Mouse (Mus musculus) neural tube, embryonic 12.5 days (tissue): Measurements from ENCODE around the gene Teddm1a. TPM values are rescaled to one million over a fixed set of nuclear protein-coding genes. Genes with fewer than 3 reads are reported as not detected.

Experiments used
- ATAC-seq: fragments of 200-750 bp; cut with Nextera tagmentation; 2 replicates; pipeline ENCODE4 v1.8.0; 2017; ENCODE audit warnings: low read depth, mild to moderate bottlenecking, moderate TSS enrichment, moderate library complexity; ENCODE audit not compliant: low FRiP score
- H3K27ac ChIP-seq: fragments of 300-500 bp; sonication (generic); 2 replicates; pipeline ENCODE4 v1.5.1; 2016
- H3K27me3 ChIP-seq: fragments of 300-500 bp; sonication (generic); replicated peaks from 2 replicates; pipeline ENCODE4 v1.6.1; 2016; ENCODE audit warnings: mild to moderate bottlenecking
- H3K36me3 ChIP-seq: fragments of 300-500 bp; sonication (generic); 2 replicates; pipeline ENCODE4 v1.6.1; 2016; ENCODE audit warnings: mild to moderate bottlenecking
- H3K4me1 ChIP-seq: fragments of 300-500 bp; sonication (generic); 2 replicates; pipeline ENCODE4 v1.6.1; 2016
- H3K4me2 ChIP-seq: fragments of 300-500 bp; sonication (generic); replicated peaks from 2 replicates; pipeline ENCODE4 v1.6.1; 2016; ENCODE audit warnings: mild to moderate bottlenecking
- H3K4me3 ChIP-seq: fragments of 300-500 bp; sonication (generic); 2 replicates; pipeline ENCODE4 v1.5.1; 2016
- H3K9ac ChIP-seq: fragments of 300-500 bp; sonication (generic); 2 replicates; pipeline ENCODE4 v1.6.1; 2016; ENCODE audit warnings: mild to moderate bottlenecking
- H3K9me3 ChIP-seq: fragments of 300-500 bp; sonication (generic); 2 replicates; pipeline ENCODE4 v1.6.1; 2016; ENCODE audit warnings: mild to moderate bottlenecking
- WGBS: fragments of 180-500 bp; shearing (Covaris S2); methylation state at CpG from one replicate; pipeline ENCODE4 v1.1.7; 2016; 5-methylcytosine and 5-hydroxymethylcytosine counted together
- polyA plus RNA-seq: library from polyadenylated mRNA; unstranded; fragments of >200 nt; fragmentation: Nextera tagmentation; extraction: Ambion mirVana; gene quantifications from 2 replicates; pipeline ENCODE4 v1.2.1, GENCODE M21; 2016

Gene Teddm1a
- polyA plus RNA-seq, 1 experiment from 2014 or later: not detected

- no peaks in the 10 kb centered on the region for H3K9me3 ChIP-seq
- H3K4me1 ChIP-seq: 0 out of 2 replicates have a peak, but pooled peaks cover 3% of the 10 kb centered on the region
- WGBS: 63% methylated on average over 8 of the region's 8 CpGs
- no peak overlapping the region for H3K4me2 ChIP-seq
- ATAC-seq: no peak
- H3K27ac ChIP-seq: no peak overlapping the region
- no peaks in the 10 kb centered on the region for H3K36me3 ChIP-seq
- no peaks in the 10 kb centered on the region for H3K27me3 ChIP-seq
- H3K4me3 ChIP-seq: no peak overlapping the region
- H3K9ac ChIP-seq: no peak overlapping the region
These were observed 2.8 kb downstream of the Teddm1a start for GRCm38 (mm10) chr1:153894201-153894893.

- Histone ChIP-seq H3K4me3 (no peak overlapping the region), H3K4me2 (no peak overlapping the region), H3K9ac (no peak overlapping the region), H3K36me3 (no peaks in the 10 kb centered on the region), H3K27ac (no peak overlapping the region), H3K27me3 (no peaks in the 10 kb centered on the region), H3K9me3 (no peaks in the 10 kb centered on the region), H3K4me1 (0 out of 2 replicates have a peak, but pooled peaks cover 3% of the 10 kb centered on the region)
- no peak for ATAC-seq
- WGBS: 36% methylated on average over 5 of the region's 5 CpGs
These were observed 3.4 kb downstream of the Teddm1a start for GRCm38 (mm10) chr1:153894979-153895378.

GRCm38 (mm10) chr1:153897196-153897595 is 5.7 kb downstream of the Teddm1a start:
- H3K9me3 ChIP-seq: no peaks in the 10 kb centered on the region
- H3K4me3 ChIP-seq: no peak overlapping the region
- no peaks in the 10 kb centered on the region for H3K27me3 ChIP-seq
- no peaks in the 10 kb centered on the region for H3K36me3 ChIP-seq
- 81% methylated on average over 8 of the region's 8 CpGs for WGBS
- H3K4me2 ChIP-seq: no peak overlapping the region
- H3K27ac ChIP-seq: no peak overlapping the region
- no peak overlapping the region for H3K9ac ChIP-seq
- peaks cover 13% of the 10 kb centered on the region for H3K4me1 ChIP-seq
- ATAC-seq: no peak

GRCm38 (mm10) chr1:153898989-153899730 is 7.6 kb downstream of the Teddm1a start:
- no peaks in the 10 kb centered on the region for H3K27me3 ChIP-seq
- ATAC-seq: peak; percentile 55
- H3K4me3 ChIP-seq: peak overlapping the region; percentile 82
- WGBS: 20% methylated on average over 22 of the region's 22 CpGs
- peaks cover 28% of the 10 kb centered on the region for H3K4me1 ChIP-seq
- peak overlapping the region; percentile 80 for H3K27ac ChIP-seq
- H3K9ac ChIP-seq: peak overlapping the region; percentile 63
- peaks cover 15% of the 10 kb centered on the region for H3K36me3 ChIP-seq
- H3K4me2 ChIP-seq: peak overlapping the region; percentile 80
- H3K9me3 ChIP-seq: no peaks in the 10 kb centered on the region

GRCm38 (mm10) chr1:153899731-153900380 is 8.3 kb downstream of the Teddm1a start, which contains the start of the genes Glul and Teddm2:
TSS of gene Glul (plus strand) at chr1:153899944.
TSS of gene Teddm2 (minus strand) at chr1:153900228.
- Histone ChIP-seq H3K4me3 (peak within 1 kb of the TSS; percentile 82), H3K27ac (peak within 1 kb of the TSS; percentile 83), H3K4me1 (peaks cover 28% of the 10 kb centered on the region), H3K36me3 (peaks cover 22% of the 10 kb centered on the region), H3K27me3 (no peaks in the 10 kb centered on the region), H3K9me3 (no peaks in the 10 kb centered on the region), H3K9ac (peak within 1 kb of the TSS; percentile 78), H3K4me2 (peak within 1 kb of the TSS; percentile 80)
- peak; percentile 97 for ATAC-seq
- under 1% methylated on average over 51 of the region's 51 CpGs for WGBS

- H3K27me3 ChIP-seq: no peaks in the 10 kb centered on the region
- no peaks in the 10 kb centered on the region for H3K9me3 ChIP-seq
- H3K36me3 ChIP-seq: peaks cover 27% of the 10 kb centered on the region
- H3K9ac ChIP-seq: peak overlapping the region; percentile 78
- WGBS: 0% methylated on average over 36 of the region's 36 CpGs
- ATAC-seq: peak; percentile 63
- peak overlapping the region; percentile 82 for H3K4me3 ChIP-seq
- peak overlapping the region; percentile 80 for H3K4me2 ChIP-seq
- H3K4me1 ChIP-seq: peaks cover 28% of the 10 kb centered on the region
- H3K27ac ChIP-seq: peak overlapping the region; percentile 83
These were observed 8.8 kb downstream of the Teddm1a start for GRCm38 (mm10) chr1:153900381-153900780.

GRCm38 (mm10) chr1:153900860-153901730 is 9.6 kb downstream of the Teddm1a start:
- ATAC-seq: no peak
- Histone ChIP-seq H3K27ac (peak overlapping the region; percentile 83; the same call in 1 of the 2 replicates), H3K4me1 (peaks cover 28% of the 10 kb centered on the region), H3K4me3 (peak overlapping the region; percentile 82), H3K27me3 (no peaks in the 10 kb centered on the region), H3K36me3 (peaks cover 32% of the 10 kb centered on the region), H3K9ac (peak overlapping the region; percentile 78), H3K4me2 (peak overlapping the region; percentile 80), H3K9me3 (no peaks in the 10 kb centered on the region)
- WGBS: 3% methylated on average over 25 of the region's 25 CpGs

GRCm38 (mm10) chr1:153903006-153903405 is 11.5 kb downstream of the Teddm1a start:
- H3K27me3 ChIP-seq: no peaks in the 10 kb centered on the region
- no peak overlapping the region for H3K4me3 ChIP-seq
- H3K9ac ChIP-seq: no peak overlapping the region
- 41% methylated on average over 13 of the region's 13 CpGs for WGBS
- peaks cover 51% of the 10 kb centered on the region for H3K36me3 ChIP-seq
- ATAC-seq: no peak
- no peak overlapping the region for H3K27ac ChIP-seq
- H3K4me2 ChIP-seq: peak overlapping the region; percentile 80
- H3K4me1 ChIP-seq: peaks cover 28% of the 10 kb centered on the region
- H3K9me3 ChIP-seq: no peaks in the 10 kb centered on the region

- H3K4me3 ChIP-seq: no peak overlapping the region
These were observed 12.7 kb downstream of the Teddm1a start for GRCm38 (mm10) chr1:153904236-153904635.

GRCm38 (mm10) chr1:153905884-153906283 is 14.3 kb downstream of the Teddm1a start:
- Histone ChIP-seq H3K27me3 (no peaks in the 10 kb centered on the region), H3K9me3 (no peaks in the 10 kb centered on the region), H3K4me1 (peaks cover 25% of the 10 kb centered on the region), H3K4me3 (no peak overlapping the region), H3K9ac (no peak overlapping the region), H3K4me2 (no peak overlapping the region), H3K36me3 (peaks cover 78% of the 10 kb centered on the region), H3K27ac (no peak overlapping the region)
- WGBS: 96% methylated on average over 3 of the region's 3 CpGs
- ATAC-seq: no peak

More at GRCm38 (mm10) chr1:153904236-153904635, 12.7 kb downstream of the Teddm1a start:
- H3K27ac ChIP-seq: no peak overlapping the region
- H3K9me3 ChIP-seq: no peaks in the 10 kb centered on the region
- no peaks in the 10 kb centered on the region for H3K27me3 ChIP-seq
- no peak for ATAC-seq
- peaks cover 64% of the 10 kb centered on the region for H3K36me3 ChIP-seq
- H3K4me1 ChIP-seq: peaks cover 25% of the 10 kb centered on the region
- no peak overlapping the region for H3K9ac ChIP-seq
- WGBS: 97% methylated on average over 14 of the region's 14 CpGs
- H3K4me2 ChIP-seq: no peak overlapping the region

GRCm38 (mm10) chr1:153908208-153908607 is 16.7 kb downstream of the Teddm1a start:
- WGBS: 89% methylated on average over 6 of the region's 6 CpGs
- no peaks in the 10 kb centered on the region for H3K9me3 ChIP-seq
- no peak overlapping the region for H3K9ac ChIP-seq
- no peak overlapping the region for H3K4me3 ChIP-seq
- ATAC-seq: no peak
- H3K4me1 ChIP-seq: peaks cover 5% of the 10 kb centered on the region; the same call in 1 of the 2 replicates
- H3K4me2 ChIP-seq: no peak overlapping the region
- H3K27ac ChIP-seq: no peak overlapping the region
- peaks cover 73% of the 10 kb centered on the region for H3K36me3 ChIP-seq
- H3K27me3 ChIP-seq: no peaks in the 10 kb centered on the region
